Mouse (Mus musculus) lung, postnatal 0 days (tissue): ENCODE results near the gene Csf3r. TPM values are rescaled to one million over a fixed set of nuclear protein-coding genes. Genes with fewer than 3 reads are reported as not detected.

ENCODE experiments used
- ATAC-seq: fragments of 200-750 bp; cut with Nextera tagmentation; 2 replicates; pipeline ENCODE4 v1.8.0; 2017; ENCODE audit warnings: moderate library complexity
- DNase-seq: peaks from one replicate; pipeline ENCODE4 v3.0.0-alpha.2; 2016; ENCODE audit warnings: low spot score
- H3K27ac ChIP-seq: fragments of 300-500 bp; sonication (generic); 2 replicates; pipeline ENCODE4 v1.5.1; 2014; ENCODE audit warnings: antibody characterized with exemption, mild to moderate bottlenecking, low read length, mixed read lengths
- H3K27me3 ChIP-seq: fragments of 300-500 bp; sonication (generic); replicated peaks from 2 replicates; pipeline ENCODE4 v1.6.1; 2014; ENCODE audit warnings: low read length, mixed read lengths; ENCODE audit not compliant: insufficient read depth
- H3K36me3 ChIP-seq: fragments of 300-500 bp; sonication (generic); 2 replicates; pipeline ENCODE4 v1.6.1; 2014; ENCODE audit warnings: low read length, mixed read lengths; ENCODE audit not compliant: insufficient read depth
- H3K4me1 ChIP-seq: fragments of 300-500 bp; sonication (generic); 2 replicates; pipeline ENCODE4 v1.6.1; 2014; ENCODE audit warnings: antibody characterized with exemption, low read depth, low read length, mixed read lengths; ENCODE audit not compliant: insufficient read depth
- H3K4me2 ChIP-seq: fragments of 300-500 bp; sonication (generic); replicated peaks from 2 replicates; pipeline ENCODE4 v1.6.1; 2014; ENCODE audit warnings: low read depth, mild to moderate bottlenecking, low read length, moderate library complexity, mixed read lengths
- H3K4me3 ChIP-seq: fragments of 300-500 bp; sonication (generic); 2 replicates; pipeline ENCODE4 v1.5.1; 2014; ENCODE audit warnings: low read depth, low read length
- H3K9ac ChIP-seq: fragments of 300-500 bp; sonication (generic); replicated peaks from 2 replicates; pipeline ENCODE4 v1.6.1; 2014; ENCODE audit warnings: low read depth, mild to moderate bottlenecking
- H3K9me3 ChIP-seq: fragments of 300-500 bp; sonication (generic); 2 replicates; pipeline ENCODE4 v1.6.1; 2016; ENCODE audit warnings: low read length, mixed read lengths
- CTCF ChIP-seq: IDR thresholded peaks from 2 replicates; pipeline ENCODE4 v1.5.1; 2016; ENCODE audit warnings: antibody characterized with exemption, mild to moderate bottlenecking
- EP300 ChIP-seq: IDR thresholded peaks from 2 replicates; pipeline ENCODE4 v1.6.1; 2016; ENCODE audit warnings: antibody characterized with exemption, mild to moderate bottlenecking, control low read depth
- WGBS: fragments of 180-500 bp; shearing (Covaris S2); extraction: QIAGEN DNeasy Blood & Tissue Kit; methylation state at CpG from one replicate; pipeline ENCODE4 v1.1.7; 2014; 5-methylcytosine and 5-hydroxymethylcytosine counted together
- polyA plus RNA-seq: library from polyadenylated mRNA; unstranded; fragments of >200 nt; fragmentation: Nextera tagmentation; extraction: Ambion mirVana; gene quantifications from 2 replicates; pipeline ENCODE4 v1.2.1, GENCODE M21; 2015

Gene Csf3r
- polyA plus RNA-seq, 1 experiment from 2014 or later: 3.4 TPM

DNA sequence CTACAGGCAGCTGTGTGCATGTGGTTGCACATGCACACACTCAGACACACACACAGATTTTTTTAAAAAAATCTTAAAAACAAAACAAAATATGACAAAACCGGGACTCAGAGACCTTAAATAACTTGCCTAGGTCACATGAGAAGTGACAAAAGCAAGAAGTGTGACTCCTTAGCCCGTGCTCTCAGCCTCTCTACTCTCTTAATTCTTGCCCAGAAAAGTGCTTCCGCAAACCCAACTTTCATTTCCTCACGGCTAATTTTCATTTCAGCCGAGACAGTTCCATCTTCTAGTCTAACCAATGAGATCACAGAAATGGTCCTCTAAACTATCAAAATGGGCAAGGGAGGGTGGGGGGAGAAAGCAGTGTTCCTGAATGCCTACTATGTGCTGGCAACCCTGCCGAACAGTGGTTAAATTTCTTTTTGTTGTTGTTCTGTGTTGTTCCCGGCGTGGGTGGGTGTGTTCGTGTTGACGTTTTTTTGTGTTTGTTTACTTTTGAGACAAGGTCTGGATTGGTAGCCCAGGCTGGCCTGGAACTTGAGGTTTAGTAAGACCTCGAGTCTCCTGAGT is 5.3 kb upstream of the Csf3r start:
- 60% methylated on average over 11 of the region's 11 CpGs for WGBS

GRCm38 (mm10) chr4:126025801-126026200 is 1.5 kb downstream of the Csf3r start:
- no peaks in the 10 kb centered on the region for H3K4me1 ChIP-seq
- 60% methylated on average over 5 of the region's 5 CpGs for WGBS
- no peak overlapping the region for H3K27ac ChIP-seq
- DNase-seq (no peak), ATAC-seq (no peak)
- H3K9me3 ChIP-seq: no peaks in the 10 kb centered on the region
- H3K4me2 ChIP-seq: no peak overlapping the region
- no peak overlapping the region for H3K4me3 ChIP-seq
- H3K36me3 ChIP-seq: no peaks in the 10 kb centered on the region
- H3K9ac ChIP-seq: no peak overlapping the region
- H3K27me3 ChIP-seq: no peaks in the 10 kb centered on the region
- TF ChIP-seq EP300 (no peak), CTCF (no peak)

More for the DNA sequence above, 5.3 kb upstream of the Csf3r start:
- TF ChIP-seq CTCF (no peak), EP300 (no peak)
- DNase-seq (peak; percentile 17), ATAC-seq (no peak)
- no peaks in the 10 kb centered on the region for H3K27me3 ChIP-seq
- no peak overlapping the region for H3K27ac ChIP-seq
- no peak overlapping the region for H3K9ac ChIP-seq
- no peaks in the 10 kb centered on the region for H3K4me1 ChIP-seq
- H3K36me3 ChIP-seq: no peaks in the 10 kb centered on the region
- H3K4me2 ChIP-seq: no peak overlapping the region
- H3K4me3 ChIP-seq: no peak overlapping the region
- no peaks in the 10 kb centered on the region for H3K9me3 ChIP-seq

DNA sequence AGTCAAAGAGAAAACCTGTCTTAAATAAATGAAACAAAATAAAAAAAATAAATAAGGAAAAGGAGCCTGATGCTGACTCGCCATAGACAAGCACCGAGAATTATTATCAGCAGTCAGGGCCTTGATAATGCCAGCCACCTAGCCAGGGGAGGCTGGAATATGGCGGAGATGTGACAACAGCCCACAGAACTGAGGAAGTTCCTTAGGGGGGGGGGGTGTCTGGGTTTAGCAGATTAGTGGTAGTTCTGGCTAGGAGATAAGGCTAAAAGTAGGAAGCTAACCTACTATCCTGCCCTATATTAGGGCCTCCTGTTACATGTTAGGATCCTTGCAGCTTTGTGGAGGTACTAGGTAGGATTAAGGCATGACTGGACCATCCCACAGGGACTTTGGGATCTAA is 3.6 kb downstream of the Csf3r start:
- Histone ChIP-seq H3K9me3 (no peaks in the 10 kb centered on the region), H3K4me2 (no peak overlapping the region), H3K4me1 (no peaks in the 10 kb centered on the region), H3K9ac (no peak overlapping the region), H3K27me3 (no peaks in the 10 kb centered on the region), H3K4me3 (no peak overlapping the region), H3K27ac (no peak overlapping the region), H3K36me3 (no peaks in the 10 kb centered on the region)
- TF ChIP-seq EP300 (no peak), CTCF (no peak)
- no peak for ATAC-seq
- WGBS: 79% methylated on average over 3 of the region's 3 CpGs
- no peak for DNase-seq

DNA sequence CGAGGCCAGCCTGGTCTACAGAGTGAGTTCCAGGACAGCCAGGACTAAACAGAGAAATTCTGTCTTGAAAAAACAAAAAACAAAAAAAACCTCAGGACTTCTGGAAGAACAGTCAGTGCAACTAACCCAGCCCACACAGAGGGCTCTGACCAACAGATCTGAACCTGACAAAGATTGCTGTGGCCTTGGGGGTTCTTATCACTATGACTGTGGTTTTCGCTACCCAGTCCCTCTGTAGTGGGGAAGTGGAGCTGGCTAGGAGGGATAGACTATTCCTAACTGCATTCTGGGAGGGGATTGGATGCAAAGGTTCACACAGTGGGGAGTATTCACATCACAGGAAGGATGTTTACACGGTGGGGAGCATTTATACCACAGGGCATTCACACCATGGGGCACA is 4.7 kb downstream of the Csf3r start:
- no peak for TF ChIP-seq CTCF
- no peak for TF ChIP-seq EP300

GRCm38 (mm10) chr4:126030705-126031104 is 6.4 kb downstream of the Csf3r start:
- no peak overlapping the region for H3K4me3 ChIP-seq
- H3K9me3 ChIP-seq: no peaks in the 10 kb centered on the region
- no peak overlapping the region for H3K4me2 ChIP-seq
- no peaks in the 10 kb centered on the region for H3K4me1 ChIP-seq
- ATAC-seq: no peak
- no peak for DNase-seq
- H3K27me3 ChIP-seq: no peaks in the 10 kb centered on the region
- no peaks in the 10 kb centered on the region for H3K36me3 ChIP-seq
- WGBS: 61% methylated on average over 5 of the region's 5 CpGs
- no peak overlapping the region for H3K27ac ChIP-seq
- H3K9ac ChIP-seq: no peak overlapping the region
- TF ChIP-seq EP300 (no peak), CTCF (no peak)

More for the DNA sequence above, 4.7 kb downstream of the Csf3r start:
- Histone ChIP-seq H3K36me3 (no peaks in the 10 kb centered on the region), H3K4me2 (no peak overlapping the region), H3K9ac (no peak overlapping the region), H3K4me3 (no peak overlapping the region), H3K27me3 (no peaks in the 10 kb centered on the region), H3K4me1 (no peaks in the 10 kb centered on the region), H3K9me3 (no peaks in the 10 kb centered on the region), H3K27ac (no peak overlapping the region)
- DNase-seq (no peak), ATAC-seq (no peak)
- 56% methylated on average over 3 of the region's 3 CpGs for WGBS

- no peak overlapping the region for H3K4me3 ChIP-seq
- WGBS: 76% methylated on average over 5 of the region's 5 CpGs
- DNase-seq: no peak
These were observed 11.1 kb downstream of the Csf3r start for GRCm38 (mm10) chr4:126035413-126035812.

More at GRCm38 (mm10) chr4:126035413-126035812, 11.1 kb downstream of the Csf3r start:
- H3K9me3 ChIP-seq: no peaks in the 10 kb centered on the region
- H3K36me3 ChIP-seq: no peaks in the 10 kb centered on the region
- no peak overlapping the region for H3K27ac ChIP-seq
- no peak overlapping the region for H3K4me2 ChIP-seq
- TF ChIP-seq EP300: no peak
- no peak for TF ChIP-seq CTCF
- no peak for ATAC-seq
- no peak overlapping the region for H3K9ac ChIP-seq
- no peaks in the 10 kb centered on the region for H3K27me3 ChIP-seq
- no peaks in the 10 kb centered on the region for H3K4me1 ChIP-seq
